Mouse (Mus musculus) kidney, embryonic 16.5 days (tissue): ENCODE measurements at regions not wholly inside any gene's neighbourhood (a gene's known extent, or its start where the extent isn't known, plus 50 kb on each side); places are given as distances from the start of the nearest gene placed in this dataset.

Experiments
- ATAC-seq: fragments of 200-750 bp; cut with Nextera tagmentation; 2 replicates; pipeline ENCODE4 v1.8.0; 2017; ENCODE audit warnings: moderate TSS enrichment; ENCODE audit not compliant: low FRiP score, low TSS enrichment
- H3K27ac ChIP-seq: fragments of 300-500 bp; sonication (generic); 2 replicates; pipeline ENCODE4 v1.5.1; 2014; ENCODE audit warnings: low read length
- H3K27me3 ChIP-seq: fragments of 300-500 bp; sonication (generic); 2 replicates; pipeline ENCODE4 v1.6.1; 2014; ENCODE audit warnings: low read length, control low read depth, mixed read lengths; ENCODE audit not compliant: insufficient read depth
- H3K36me3 ChIP-seq: fragments of 300-500 bp; sonication (generic); 2 replicates; pipeline ENCODE4 v1.6.1; 2014; ENCODE audit warnings: low read length, control low read depth, mixed read lengths; ENCODE audit not compliant: insufficient read depth
- H3K4me1 ChIP-seq: fragments of 300-500 bp; sonication (generic); 2 replicates; pipeline ENCODE4 v1.6.1; 2014; ENCODE audit warnings: low read length, control low read depth, mixed read lengths; ENCODE audit not compliant: insufficient read depth
- H3K4me2 ChIP-seq: fragments of 300-500 bp; sonication (generic); replicated peaks from 2 replicates; pipeline ENCODE4 v1.6.1; 2014; ENCODE audit warnings: low read depth, low read length
- H3K4me3 ChIP-seq: fragments of 300-500 bp; sonication (generic); 2 replicates; pipeline ENCODE4 v1.5.1; 2014; ENCODE audit warnings: mild to moderate bottlenecking, low read length
- H3K9ac ChIP-seq: fragments of 300-500 bp; sonication (generic); replicated peaks from 2 replicates; pipeline ENCODE4 v1.6.1; 2014; ENCODE audit warnings: low read length
- H3K9me3 ChIP-seq: fragments of 300-500 bp; sonication (generic); 2 replicates; pipeline ENCODE4 v1.6.1; 2016; ENCODE audit warnings: low read length, control low read depth
- WGBS: fragments of 180-500 bp; shearing (Covaris S2); extraction: QIAGEN DNeasy Blood & Tissue Kit; methylation state at CpG from one replicate; pipeline ENCODE4 v1.1.7; 2014; 5-methylcytosine and 5-hydroxymethylcytosine counted together

DNA sequence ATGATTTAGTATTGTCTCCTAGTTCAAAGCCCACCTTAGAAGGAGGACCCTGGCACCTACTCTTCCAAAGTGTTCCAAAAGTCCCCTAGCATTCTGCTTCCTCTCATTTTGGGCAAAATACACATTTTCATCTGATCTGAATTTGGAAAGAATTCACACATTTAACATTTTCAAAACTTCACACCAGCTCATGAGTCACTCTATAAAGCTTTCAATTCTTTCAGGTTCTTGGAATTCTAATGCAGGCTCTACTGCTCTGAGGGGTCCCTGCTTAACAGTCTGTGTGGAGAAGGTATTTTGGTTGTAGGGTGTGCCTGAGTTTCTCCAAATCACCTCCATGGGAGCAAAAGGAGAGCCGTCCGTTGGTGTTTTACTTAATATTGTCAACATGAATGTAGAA, 657.8 kb downstream of the Actr3 start:
- no peak overlapping the region for H3K27ac ChIP-seq
- no peak overlapping the region for H3K4me2 ChIP-seq
- no peaks in the 10 kb centered on the region for H3K4me1 ChIP-seq
- H3K9ac ChIP-seq = no peak overlapping the region
- no peaks in the 10 kb centered on the region for H3K36me3 ChIP-seq
- no peak for ATAC-seq
- no peaks in the 10 kb centered on the region for H3K27me3 ChIP-seq
- H3K4me3 ChIP-seq = no peak overlapping the region
- 78% methylated on average over 2 of the region's 2 CpGs for WGBS
- no peaks in the 10 kb centered on the region for H3K9me3 ChIP-seq

DNA sequence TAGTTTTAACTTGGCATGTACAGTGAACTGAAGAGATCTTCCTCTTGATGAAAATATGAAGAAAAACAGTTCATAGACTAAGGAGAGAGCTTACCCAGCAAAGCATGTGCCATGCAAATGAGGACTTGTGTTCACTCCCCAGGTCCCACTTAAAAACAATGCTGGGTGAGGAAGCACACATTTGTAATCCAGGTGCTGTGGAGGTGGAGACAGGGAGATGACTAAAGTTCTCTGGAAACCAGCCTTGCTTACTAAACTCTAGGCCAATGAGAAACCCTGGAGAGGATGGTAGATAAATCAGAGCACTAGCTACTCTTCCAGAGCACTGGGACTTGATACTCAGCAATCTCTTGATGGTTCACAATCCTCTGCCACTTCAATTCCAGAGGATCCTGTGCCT, 678.8 kb downstream of the Actr3 start:
- H3K4me1 ChIP-seq = no peaks in the 10 kb centered on the region
- no peaks in the 10 kb centered on the region for H3K27me3 ChIP-seq

DNA sequence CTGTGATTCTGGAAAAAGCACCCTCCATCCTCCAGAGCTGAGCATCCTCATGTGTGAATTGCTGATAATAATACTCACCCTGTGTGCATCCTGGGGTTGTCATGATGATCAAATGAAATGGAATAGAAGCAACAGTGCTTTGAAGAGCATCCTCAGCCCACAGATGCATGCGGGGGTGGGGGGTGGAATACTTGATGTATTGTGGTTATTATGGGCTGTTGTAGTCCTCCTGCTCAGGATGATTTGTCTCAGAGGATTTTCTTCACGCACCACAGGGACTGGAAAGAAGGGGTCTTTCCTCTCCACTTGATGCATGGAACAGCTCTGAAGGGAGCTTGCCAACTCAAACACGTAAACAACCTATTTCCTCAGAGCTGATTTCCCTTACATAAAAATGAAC, 694.4 kb upstream of the Dpp10 start:
- 63% methylated on average over 3 of the region's 3 CpGs for WGBS
- H3K9me3 ChIP-seq = no peaks in the 10 kb centered on the region
- no peaks in the 10 kb centered on the region for H3K4me1 ChIP-seq
- H3K4me3 ChIP-seq = no peak overlapping the region
- no peak for ATAC-seq
- no peak overlapping the region for H3K9ac ChIP-seq
- H3K36me3 ChIP-seq = no peaks in the 10 kb centered on the region
- no peak overlapping the region for H3K27ac ChIP-seq
- no peaks in the 10 kb centered on the region for H3K27me3 ChIP-seq
- no peak overlapping the region for H3K4me2 ChIP-seq

More for the DNA sequence above, 678.8 kb downstream of the Actr3 start:
- Histone ChIP-seq H3K4me2 (no peak overlapping the region), H3K9ac (no peak overlapping the region), H3K4me3 (no peak overlapping the region), H3K27ac (no peak overlapping the region), H3K36me3 (no peaks in the 10 kb centered on the region), H3K9me3 (no peaks in the 10 kb centered on the region)
- ATAC-seq = no peak

DNA sequence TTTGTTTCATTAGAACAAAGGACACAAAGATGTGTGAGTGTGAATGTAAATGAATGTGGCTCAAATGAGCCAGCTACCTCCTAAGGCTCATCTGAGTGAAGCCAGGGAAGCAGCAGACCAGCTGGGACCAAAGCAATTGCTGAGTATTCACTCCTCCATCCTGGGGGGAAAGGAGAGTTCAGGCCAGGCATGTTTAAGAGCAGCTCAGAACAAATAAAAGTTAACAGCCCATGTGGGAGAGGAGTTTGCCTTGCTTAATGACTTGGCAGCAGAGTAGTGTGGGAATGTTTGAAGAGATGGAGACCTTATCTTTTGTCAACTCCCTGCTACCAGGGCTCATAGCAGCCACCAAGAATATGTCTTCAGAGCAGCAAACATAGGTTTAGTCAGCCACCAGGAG, 685.0 kb upstream of the Dpp10 start:
- peak; percentile 97 for ATAC-seq
- no peaks in the 10 kb centered on the region for H3K36me3 ChIP-seq
- H3K27me3 ChIP-seq = no peaks in the 10 kb centered on the region
- H3K4me1 ChIP-seq = no peaks in the 10 kb centered on the region
- no peak overlapping the region for H3K27ac ChIP-seq
- H3K4me3 ChIP-seq = no peak overlapping the region
- no peaks in the 10 kb centered on the region for H3K9me3 ChIP-seq
- H3K4me2 ChIP-seq = no peak overlapping the region
- H3K9ac ChIP-seq = no peak overlapping the region

DNA sequence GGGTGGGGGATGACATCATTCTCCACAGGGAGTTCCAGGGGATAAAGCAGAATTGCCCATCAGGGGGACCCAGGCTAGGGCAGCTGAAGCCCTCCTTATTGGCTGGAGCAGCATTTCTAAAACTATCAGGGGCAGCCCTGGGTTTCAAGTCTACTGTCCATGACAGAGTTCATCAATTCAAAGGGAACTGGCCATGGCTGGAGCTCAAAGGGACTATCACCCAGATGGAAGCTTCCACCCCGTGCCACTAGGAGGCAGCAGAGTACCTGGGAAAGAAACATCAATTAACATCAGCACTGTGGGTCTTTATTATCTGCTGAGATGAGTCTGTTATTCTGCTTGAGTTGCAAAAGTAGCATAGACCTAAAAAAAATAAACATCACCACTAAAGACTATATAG, 672.7 kb upstream of the Dpp10 start:
- Histone ChIP-seq H3K9me3 (no peaks in the 10 kb centered on the region), H3K27ac (no peak overlapping the region), H3K9ac (no peak overlapping the region), H3K4me3 (no peak overlapping the region), H3K36me3 (no peaks in the 10 kb centered on the region), H3K4me2 (no peak overlapping the region), H3K27me3 (no peaks in the 10 kb centered on the region), H3K4me1 (no peaks in the 10 kb centered on the region)
- ATAC-seq = peak; percentile 61; the same call in 1 of the 2 replicates
- WGBS = 7% methylated on average over 1 of the region's 1 CpGs

DNA sequence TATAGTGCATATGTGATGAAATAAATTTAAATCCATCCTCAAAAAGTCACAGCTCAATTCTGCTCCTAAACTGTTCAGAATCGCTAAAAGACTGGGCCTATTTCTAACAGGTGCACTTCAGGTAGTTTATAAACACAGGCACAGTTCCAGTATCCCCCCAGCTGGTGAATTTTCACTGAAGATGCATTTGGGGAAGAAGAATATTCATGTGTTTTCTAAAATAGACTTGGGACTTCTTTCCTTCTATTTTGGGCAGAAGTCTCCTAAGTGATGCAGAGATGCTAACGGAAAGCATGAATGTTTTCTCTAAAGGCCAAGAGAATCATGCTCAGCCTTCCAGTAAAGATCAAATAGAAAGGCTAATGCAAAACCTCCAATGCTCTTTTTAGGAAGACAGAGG, 660.9 kb upstream of the Dpp10 start:
- ATAC-seq = no peak
- Histone ChIP-seq H3K36me3 (no peaks in the 10 kb centered on the region), H3K4me2 (no peak overlapping the region), H3K27ac (no peak overlapping the region), H3K9ac (no peak overlapping the region), H3K9me3 (no peaks in the 10 kb centered on the region), H3K4me3 (no peak overlapping the region), H3K4me1 (no peaks in the 10 kb centered on the region), H3K27me3 (no peaks in the 10 kb centered on the region)
- WGBS = 83% methylated on average over 2 of the region's 2 CpGs

DNA sequence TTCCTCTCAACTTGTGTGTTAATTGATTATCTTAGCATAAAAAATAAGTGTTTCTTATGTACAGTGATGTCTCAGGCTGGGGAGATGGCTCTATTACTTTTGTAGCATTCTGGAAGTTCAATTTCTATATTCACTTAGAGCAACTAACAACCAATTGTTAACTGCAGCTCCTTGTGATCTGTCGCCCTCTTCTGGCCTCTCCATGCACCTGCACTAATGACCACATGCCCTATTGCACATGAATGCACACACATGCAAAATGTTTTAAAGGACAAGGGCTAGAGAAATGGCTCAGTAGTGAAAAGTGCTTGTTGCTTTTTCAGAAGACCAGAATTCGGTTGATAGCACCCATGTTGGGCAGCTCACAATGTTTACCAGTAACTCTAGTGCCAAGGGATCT, 629.1 kb upstream of the Dpp10 start:
- no peak overlapping the region for H3K27ac ChIP-seq
- WGBS = 28% methylated on average over 2 of the region's 2 CpGs
- ATAC-seq = no peak

DNA sequence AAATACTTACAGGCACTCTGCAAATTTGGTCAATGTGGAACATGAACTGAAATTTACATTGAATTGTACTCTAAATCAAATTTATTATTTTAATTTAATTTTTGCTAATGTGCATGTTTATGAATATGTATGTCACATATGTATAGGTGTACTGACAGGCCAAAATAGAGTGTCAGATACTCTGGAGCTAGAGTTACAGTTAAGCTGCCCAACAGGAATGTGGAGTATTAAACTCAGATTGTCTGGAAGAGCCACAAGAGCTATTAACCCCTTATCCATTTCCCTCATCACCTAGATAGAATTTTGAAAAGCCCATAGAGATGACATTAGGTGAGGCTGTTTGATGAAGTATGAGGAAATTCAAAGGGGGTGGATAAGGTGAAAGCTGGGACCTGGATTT, 607.5 kb upstream of the Dpp10 start:
- no peaks in the 10 kb centered on the region for H3K36me3 ChIP-seq
- ATAC-seq = no peak
- H3K27me3 ChIP-seq = no peaks in the 10 kb centered on the region
- H3K9ac ChIP-seq = no peak overlapping the region
- no peaks in the 10 kb centered on the region for H3K4me1 ChIP-seq
- no peak overlapping the region for H3K27ac ChIP-seq
- no peak overlapping the region for H3K4me3 ChIP-seq
- H3K9me3 ChIP-seq = no peaks in the 10 kb centered on the region
- H3K4me2 ChIP-seq = no peak overlapping the region

More for the DNA sequence above, 629.1 kb upstream of the Dpp10 start:
- H3K4me3 ChIP-seq = no peak overlapping the region
- H3K36me3 ChIP-seq = no peaks in the 10 kb centered on the region
- H3K4me2 ChIP-seq = no peak overlapping the region
- H3K9ac ChIP-seq = no peak overlapping the region
- no peaks in the 10 kb centered on the region for H3K27me3 ChIP-seq
- no peaks in the 10 kb centered on the region for H3K4me1 ChIP-seq
- H3K9me3 ChIP-seq = no peaks in the 10 kb centered on the region

DNA sequence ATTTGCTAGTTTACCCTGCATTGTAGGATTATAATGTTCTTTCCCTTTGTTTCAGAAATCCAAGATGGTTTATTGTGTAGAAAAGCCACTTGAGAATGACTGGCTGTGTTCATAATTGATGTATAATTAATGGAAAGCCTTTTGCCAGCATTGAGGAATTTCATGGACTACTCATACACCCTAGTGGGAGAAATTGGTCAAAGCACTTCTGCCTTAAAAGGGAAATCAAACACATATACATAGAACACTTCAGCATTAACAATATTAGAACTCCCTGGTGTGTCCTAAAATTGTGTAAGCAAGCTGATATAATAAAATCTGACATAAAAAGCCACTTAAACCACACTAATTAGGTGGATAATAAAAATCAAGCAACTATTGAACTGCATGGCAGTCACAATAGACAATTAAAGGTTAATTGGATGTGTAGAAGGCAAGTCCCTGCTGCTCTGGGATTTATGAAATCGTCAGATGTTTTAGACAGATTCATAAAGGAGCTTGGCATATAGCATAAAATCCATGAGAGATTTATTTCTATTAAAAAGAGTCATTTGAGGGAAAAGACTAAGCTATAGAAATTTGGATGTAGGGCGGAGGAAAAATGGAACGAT, 607.0 kb upstream of the Dpp10 start:
- Histone ChIP-seq H3K4me3 (no peak overlapping the region), H3K27me3 (no peaks in the 10 kb centered on the region), H3K36me3 (no peaks in the 10 kb centered on the region), H3K9me3 (no peaks in the 10 kb centered on the region), H3K27ac (no peak overlapping the region), H3K4me2 (no peak overlapping the region), H3K4me1 (no peaks in the 10 kb centered on the region), H3K9ac (no peak overlapping the region)
- 89% methylated on average over 3 of the region's 3 CpGs for WGBS
- no peak for ATAC-seq

DNA sequence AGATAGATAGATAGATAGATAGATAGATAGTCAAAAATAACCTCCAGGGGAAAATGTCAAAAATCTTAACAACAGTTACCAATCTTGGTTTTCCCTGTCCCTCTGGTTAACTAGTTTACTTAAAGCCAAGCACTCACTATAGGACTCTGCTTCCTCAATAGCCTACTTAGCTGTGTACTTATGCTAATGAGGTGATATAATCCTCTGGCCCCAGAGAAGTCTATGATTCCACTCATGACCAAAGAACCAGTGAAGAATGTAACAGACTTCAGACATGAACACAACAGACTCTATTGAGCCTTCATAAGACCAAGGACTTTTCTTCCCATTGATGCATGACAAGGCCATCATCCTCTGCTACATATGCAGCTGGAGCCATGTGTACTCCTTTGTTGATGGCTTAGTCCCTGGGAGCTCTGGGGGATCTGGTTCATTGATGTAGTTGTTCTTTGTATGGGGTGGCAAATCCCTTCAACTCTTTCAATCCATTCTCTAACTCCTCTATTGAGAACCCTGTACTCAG, 589.9 kb upstream of the Dpp10 start:
- Histone ChIP-seq H3K36me3 (no peaks in the 10 kb centered on the region), H3K4me3 (no peak overlapping the region), H3K4me1 (no peaks in the 10 kb centered on the region), H3K9ac (no peak overlapping the region), H3K9me3 (no peaks in the 10 kb centered on the region), H3K27ac (no peak overlapping the region), H3K4me2 (no peak overlapping the region), H3K27me3 (no peaks in the 10 kb centered on the region)
- ATAC-seq = no peak
